Mouse (Mus musculus) layer of hippocampus, adult 9-11 months (tissue): ENCODE results near the gene Mturn.

Source experiments
- DNase-seq: peaks from one replicate; pipeline ENCODE4 v3.0.0; 2022

The Mturn gene

DNA sequence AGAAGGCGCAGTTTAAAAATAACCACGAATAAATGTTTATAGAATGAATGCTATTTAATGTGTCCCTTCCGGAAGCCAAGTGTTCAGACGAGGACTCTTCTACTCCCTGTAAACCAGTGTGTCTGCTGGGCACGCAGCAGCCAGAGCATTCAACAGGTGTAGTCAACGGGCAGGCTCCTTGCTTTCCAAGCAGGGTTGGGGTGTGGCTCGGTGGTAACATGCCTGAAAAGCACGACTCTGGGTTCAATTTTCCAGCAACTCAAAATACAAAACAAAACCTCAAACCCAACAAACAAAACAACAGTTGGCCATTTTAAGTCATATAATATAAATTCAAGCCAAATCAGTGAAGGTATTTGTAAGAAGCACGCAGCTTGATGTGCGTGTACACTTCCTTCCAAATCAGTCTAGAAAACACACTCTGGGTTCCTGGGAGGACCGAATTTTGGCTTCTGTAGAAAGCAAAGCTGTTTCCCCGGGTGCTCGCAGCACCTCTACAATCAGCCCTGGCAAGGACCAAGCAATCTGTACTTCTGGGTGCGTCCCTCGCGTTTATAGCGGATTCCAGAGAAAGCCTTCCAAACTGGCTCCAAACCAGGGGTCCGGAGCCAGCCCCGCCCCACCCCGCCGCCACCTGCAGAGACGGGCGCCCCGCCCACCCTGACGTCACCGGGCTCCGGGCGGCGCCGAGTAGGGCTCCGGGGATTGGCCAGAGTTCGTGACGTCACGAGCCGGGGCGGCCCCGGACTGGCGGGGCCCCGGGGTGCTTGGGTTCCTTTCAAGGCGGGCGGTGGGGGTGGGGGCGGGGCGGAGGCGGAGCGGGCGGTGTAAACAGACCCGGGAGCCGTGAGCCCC is at the start of gene Mturn:
Gene Mturn, plus strand, starts transcription at position 734 of the 855 bp plus-strand sequence.
- DNase-seq: peak; percentile 98

DNA sequence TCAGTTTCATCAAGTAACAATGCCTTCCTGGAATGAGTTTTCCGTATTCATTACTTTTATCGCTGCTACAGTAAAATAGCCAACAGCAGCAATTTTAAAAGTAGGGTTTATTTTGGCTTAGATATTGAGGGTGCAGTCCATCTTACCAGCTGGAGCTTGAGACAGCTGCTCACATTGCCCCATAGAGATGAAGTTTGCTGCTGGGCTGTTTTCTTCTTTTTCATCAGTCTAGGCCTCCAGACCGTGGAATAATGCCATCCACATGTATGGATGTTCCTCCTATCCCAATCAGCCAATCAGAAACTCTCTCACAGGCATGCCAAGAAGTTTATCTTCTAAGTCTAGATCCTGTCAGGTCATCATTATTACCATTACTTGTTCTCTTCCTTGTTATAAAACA is 41.5 kb upstream of the Mturn start:
- DNase-seq: no peak

DNA sequence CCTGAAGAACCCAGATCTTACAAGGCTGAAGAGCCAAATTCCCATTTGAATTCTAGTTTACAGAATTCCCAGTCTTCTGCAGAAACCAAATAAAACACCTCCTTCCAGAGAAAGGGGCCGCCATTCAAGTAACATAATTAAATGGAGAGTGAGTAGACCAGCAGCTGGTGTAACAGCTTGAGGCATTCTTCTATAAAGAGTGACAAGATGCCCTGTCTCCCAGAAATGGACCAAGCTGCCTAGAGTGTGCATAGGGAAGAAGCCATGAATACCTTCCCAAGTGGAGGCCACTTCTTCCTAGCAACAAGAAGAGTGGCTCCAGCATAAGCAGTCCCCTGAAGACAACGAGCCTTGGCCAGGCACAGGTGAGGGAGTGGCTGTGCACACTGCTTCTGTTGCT is 39.5 kb upstream of the Mturn start:
- DNase-seq: peak; percentile 42

DNA sequence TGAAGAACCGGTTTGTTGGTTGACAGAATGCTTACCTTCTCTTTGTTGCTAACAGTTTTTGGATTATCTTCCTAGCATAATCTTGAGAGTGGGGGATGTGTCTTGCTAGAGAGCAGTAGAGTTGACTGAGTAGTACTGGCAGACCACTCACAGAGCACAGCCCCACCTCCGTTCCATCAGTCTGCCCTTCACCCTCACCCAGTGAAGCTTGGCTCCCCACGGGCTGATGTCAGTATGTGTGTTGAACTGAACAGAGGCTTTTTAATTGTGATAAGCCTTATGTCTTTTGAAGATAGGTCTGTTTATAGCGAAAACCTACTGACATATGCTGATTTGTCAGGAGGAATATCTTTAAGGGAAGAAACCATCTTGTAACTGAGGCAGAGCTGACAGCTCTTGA is 38.2 kb upstream of the Mturn start:
- no peak for DNase-seq

DNA sequence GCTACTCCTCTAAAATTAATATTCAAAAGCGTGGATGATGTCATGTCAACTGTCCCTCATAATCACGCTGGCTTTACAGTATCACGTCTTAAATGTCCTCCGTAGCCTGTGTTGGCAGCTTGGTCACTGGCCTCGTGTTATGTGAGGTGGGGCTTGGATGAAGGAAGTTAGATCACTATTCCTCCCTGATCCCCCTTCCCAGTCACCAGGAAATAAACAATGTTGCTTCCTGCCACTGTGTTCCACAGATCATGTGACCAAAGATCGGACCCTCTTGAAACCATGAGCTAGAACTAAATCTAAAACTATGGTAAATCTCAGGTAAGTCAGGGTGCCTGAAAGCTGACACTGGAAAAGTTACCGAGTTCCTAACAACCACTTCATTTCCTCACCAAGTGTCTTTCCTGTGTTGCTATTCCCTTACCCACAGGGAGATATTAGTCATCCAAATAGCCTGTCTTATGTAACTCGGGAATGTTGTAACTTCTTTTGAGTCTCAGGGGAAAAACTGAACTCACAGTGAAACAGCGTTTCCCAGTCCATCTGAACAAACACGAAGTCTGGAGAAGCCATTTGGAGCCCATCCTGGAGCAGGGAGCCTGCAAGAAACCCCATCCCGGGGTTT is 25.8 kb upstream of the Mturn start:
- no peak for DNase-seq

DNA sequence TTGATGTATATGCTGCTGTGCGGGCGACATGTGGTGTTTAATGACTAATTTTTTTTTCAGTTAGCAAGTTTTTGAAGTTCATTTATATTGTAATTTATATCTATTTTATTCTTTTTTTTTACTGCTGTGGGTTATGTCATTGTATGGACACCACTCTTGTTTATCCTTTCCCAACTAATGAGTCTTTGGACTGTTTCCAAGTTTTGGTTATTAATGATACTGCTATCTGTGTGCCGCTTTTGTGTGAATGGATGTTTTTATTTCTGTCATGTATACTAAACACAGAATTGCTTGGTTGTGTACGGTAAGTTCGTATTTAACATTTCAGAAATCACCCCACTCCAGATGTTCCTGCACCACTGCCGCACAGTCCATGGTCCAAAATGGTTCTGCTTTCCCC is 23.6 kb upstream of the Mturn start:
- DNase-seq: no peak

DNA sequence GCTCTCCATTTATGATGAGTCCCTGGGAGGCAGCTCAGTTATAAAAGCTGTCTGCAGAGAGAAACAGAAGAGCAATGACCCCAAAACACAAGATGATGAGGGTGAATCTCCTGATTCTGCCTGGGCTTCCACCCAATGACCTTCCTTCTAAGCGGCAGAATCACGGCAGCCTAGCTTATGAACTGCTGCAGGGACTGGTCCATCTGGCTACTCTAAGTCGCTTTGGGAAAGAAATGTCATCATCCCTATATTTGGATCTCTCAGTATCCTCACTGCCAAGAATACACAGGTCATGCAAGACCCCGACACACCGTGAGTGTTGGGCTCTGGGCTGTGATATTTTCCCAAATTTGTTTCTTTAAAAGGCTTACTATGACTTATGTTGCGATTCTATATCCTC is 11.6 kb upstream of the Mturn start:
- DNase-seq: no peak

DNA sequence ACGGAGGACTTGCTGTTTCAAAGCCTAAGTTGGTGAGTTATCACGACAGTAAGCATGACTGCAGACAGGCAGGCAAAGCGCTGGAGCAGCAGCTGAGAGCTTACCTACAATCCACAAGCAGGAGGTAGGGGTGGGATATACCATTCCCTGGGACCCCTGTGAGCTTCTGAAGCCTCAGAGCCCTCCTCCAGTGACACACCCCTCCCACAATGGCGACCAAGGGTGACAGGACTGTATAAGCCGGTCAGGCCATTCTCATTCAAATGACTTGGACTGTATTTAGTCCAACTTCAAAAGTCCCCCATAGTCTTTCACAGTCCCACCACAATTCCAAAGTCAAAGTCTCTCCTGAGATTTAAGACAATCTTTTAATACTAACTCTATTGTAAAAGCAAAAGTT is 8.5 kb upstream of the Mturn start:
- DNase-seq: no peak

DNA sequence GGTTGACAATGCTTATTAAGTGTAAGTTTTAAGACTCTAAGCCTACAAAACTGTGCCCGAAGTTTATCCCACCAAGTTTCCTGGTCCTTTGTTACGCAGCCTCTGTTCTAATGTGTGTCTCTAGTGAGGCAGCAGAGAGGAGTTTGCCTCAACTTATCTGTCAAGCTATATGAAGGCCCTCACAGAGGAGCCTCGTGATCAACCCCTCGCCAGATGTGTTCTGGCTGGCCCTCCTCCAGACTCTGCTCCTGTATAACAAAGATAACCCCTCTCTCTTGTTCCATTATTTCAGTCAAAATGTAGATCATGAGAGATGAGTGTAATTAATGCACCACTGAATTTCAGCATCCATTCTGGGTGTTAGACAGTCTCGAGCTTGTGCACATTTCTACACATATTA is 1.7 kb upstream of the Mturn start:
- no peak for DNase-seq

DNA sequence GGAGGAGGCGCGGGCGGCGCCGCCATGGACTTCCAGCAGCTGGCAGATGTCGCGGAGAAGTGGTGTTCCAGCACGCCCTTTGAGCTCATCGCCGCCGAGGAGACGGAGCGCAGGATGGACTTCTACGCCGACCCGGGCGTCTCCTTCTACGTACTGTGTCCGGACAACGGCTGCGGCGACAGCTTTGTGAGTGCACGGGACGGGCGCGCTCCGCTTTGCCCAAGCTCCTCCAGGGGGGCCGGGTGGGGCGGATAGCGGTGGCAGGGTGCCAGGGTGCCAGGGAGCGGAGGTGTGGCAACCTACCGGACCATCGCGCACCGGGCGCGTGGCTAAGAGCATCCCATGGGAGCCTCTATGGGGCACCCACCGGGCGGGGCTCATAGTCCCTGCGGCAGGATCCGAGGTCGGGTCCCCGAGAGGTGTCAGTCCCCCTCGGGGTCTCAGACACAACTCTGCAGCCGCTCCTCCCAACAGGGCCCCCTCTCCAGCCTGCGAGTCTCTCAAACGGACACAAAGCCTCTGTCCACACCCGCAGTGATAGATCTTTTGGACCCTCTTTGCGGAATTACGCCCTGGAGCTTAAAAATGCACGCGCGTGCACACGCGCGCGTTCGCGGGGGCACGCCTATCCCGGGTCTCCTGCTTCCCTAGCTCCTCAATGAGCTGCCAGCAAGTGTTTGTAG is 463 bp downstream of the Mturn start:
- no peak for DNase-seq

DNA sequence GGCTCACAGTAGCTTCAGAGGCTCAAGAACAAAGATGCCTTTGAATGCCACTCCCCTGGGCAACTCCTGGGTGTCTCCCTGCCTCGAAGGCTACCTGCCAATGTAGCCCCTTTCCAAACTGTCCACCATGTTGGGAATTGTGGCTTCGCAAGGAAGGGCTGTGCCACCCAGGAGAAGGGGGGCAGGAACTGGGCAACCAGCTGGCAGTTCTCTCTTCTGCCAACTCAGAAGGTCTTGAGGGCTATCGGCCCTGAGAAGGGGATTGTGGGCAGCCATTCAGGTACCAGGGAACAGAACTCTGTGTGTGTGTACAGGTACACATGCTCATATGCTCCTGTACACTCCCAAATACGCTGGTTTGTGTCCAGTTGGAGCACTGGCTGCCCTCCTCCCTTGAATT is 2.7 kb downstream of the Mturn start:
- no peak for DNase-seq

DNA sequence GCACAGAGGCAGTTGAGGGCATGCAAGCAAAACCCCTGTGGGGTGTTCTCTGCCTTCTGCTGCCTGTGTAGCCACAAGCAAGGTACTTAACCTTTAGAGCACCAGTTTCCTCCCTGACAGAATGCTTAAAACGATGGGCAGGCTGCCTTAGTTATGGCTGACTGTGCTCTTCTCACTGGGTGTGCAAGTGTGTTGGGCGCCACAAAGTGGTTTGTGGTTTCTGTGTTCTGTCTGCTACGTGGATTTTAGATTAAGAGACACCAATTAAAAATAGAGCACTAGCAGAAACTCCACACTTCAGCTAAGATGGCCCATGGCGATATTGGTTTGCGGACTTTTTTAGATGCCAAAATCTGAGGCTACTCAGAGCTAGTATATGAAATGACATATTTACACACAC is 3.7 kb downstream of the Mturn start:
- no peak for DNase-seq

DNA sequence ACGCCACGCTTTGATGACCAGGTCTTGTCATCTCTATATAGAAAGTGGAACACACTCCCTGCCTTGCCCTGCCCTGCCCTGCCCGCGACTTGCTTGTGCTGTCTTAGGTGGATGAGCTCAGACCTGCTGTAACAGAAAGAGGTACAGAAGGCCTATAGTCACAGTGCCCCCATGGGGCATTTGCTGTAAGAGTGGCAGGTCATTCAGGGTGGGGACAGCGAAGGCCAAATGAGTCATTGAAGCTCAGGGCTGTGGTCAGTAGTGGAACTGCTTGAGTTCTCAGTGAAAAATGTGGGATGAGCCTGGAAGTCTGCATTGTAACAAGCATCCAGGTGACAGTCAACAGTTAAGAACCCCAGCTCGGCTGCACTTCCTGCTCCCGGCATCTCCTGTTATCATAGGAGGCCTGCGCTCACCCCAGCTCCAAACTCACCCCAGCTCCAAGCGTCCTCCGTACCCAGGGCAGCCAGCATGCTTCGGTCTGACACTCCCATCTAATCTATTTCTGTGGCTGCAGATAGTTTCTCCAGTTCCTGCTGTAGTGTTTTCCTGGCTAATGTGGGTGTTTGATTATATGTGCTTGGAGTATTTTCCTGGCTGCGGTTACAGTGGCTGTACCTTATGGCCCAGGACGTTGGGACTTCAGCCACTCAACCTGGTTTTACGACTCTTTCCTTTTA is 4.4 kb downstream of the Mturn start:
- DNase-seq: no peak

DNA sequence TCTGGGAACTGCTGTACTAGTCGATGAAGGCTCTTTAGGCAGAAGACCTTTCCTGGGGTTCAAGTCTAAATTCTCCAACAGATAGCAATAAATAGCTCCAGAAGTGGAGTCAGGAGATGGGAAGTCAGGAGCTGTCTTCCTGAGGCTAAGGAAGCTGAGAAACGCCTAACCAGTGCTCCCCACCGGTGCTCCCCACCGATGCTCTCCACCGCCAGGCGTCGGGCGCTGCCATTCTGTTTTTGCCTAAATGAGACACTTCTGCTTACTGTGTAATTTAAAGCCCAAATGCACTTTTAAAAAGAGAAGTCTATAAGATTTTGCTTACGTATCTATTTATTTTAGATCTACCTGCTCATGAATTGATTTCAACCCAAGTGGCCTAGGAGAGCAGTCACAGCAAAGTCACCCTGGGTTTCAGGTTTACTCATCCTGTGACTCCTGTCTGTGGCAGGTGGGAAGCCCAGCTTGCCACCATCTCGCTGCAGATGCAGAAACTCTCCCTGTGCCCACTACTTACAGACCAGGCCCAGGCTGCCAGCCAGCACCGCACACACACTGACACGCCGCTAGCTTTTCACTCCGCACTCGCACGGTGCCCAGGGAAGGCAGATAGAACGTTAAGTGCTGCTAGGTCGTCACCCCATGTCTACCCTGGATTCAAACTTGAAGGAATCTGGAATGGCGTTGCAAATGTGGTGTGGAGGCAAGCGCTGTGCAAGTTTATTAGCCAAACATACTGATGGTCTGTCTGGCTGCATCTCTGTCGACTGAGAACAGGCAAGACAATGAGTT is 5.7 kb downstream of the Mturn start:
- DNase-seq: no peak

DNA sequence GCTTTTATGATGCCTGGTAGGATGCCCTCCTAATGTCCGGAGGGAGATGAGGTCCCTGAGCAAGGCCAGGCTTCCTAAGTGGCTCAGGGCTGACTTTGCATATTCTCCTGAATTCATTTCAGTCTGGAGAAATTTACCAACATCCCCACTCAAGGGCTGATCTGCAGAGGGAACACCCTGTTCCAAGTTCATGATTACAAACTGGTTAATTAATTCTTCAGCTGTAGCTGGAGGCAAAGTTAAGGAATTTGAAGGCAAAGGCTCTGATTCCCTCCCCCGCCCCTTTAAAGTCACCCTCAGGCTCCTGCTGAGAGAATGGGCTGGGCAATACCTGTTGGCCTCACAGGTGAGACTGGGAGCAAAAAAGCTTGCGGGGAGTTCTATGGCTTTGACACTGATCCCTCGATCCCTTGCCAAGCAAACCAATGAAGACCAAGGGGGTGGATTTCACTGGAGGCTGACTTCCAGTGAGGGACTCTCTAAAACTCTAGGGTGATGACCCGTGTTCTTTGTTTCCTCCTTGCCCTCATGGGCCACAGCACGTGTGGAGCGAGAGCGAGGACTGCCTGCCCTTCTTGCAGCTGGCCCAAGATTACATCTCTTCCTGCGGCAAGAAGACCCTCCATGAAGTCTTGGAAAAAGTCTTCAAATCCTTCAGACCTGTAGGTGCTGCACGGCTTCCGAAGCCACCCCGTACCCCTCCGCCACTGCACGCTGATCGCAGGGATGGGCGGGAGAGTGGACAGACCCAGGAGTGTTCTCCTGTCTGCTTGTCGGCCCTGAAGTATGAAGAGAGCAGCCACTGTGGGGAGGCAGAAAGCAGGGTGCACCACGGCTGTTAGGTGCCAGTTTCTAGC is 7.3 kb downstream of the Mturn start:
- no peak for DNase-seq

DNA sequence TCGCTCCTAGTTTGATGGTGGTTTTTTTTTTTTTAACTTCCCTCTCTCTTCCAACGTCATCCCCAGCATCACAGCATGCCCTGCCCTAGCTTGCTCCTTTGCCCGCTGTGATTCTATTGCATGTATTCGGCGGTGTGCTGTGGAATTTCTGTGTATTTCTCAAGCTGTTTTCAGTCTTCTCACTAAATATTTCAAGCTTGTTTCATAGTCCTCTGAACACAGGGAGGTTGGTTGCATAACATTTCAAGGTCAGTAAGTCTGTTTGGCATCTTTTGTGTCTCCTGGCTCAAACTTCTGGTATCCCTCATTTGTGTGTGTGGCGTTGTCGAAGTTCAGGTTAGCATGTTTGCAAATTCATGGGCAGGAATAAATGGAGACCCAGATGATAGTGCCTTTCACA is 8.3 kb downstream of the Mturn start:
- DNase-seq: no peak

DNA sequence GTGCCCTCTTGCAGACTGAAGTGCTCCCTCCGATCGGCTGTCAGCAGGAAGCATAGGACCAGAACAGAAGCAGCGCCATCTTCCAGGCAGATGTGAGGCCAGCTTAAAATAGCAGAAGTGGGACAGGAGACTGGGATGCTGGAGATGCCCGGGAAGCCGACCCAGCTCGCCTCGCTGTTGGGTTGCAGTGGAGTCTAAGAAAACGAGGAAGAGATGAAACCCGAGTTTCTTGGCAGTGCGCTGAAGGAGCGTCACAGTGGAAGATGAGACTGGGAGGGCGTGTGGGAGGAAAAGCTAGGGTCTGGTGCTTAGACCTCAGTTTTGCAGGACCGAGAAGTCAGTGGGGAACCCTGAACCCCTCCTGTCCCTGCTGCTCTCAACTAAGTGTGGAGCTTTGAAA is 9.4 kb downstream of the Mturn start:
- DNase-seq: no peak

DNA sequence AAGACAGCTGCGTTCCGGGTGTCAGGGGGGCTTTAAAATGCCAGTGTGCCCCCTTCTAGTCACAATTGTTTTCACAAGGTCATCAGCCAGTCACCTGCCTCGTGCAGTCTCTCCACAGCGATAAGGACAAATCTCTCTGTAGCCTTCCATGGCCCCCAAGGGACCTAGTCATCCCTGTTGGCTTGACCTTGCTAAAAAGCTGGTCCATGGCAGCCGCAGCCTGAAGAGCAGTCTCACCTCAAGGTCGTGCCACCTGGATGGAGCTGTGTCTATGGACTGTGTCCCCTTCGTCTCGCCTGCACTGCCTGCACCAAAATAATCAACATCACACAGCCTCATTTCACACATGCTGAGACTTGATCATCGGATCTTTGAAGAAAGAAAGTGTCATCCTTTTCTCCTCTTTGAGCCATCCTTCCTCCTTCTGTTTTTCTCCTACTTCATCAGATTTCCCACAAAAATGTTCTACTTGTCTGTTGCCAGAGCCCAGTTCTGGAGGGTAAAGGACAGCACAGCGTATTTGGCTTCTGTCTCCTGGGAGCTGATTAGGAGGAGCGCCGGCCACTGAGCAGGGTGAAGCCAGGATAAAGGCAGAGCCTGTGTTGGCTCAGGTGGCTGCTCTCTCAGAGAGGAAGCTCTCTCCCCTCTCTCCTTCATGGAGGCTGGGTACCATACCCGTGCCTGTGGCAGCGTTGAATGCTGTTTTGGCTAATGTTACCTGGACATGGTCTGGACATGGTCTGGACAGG is 10.1 kb downstream of the Mturn start:
- no peak for DNase-seq

DNA sequence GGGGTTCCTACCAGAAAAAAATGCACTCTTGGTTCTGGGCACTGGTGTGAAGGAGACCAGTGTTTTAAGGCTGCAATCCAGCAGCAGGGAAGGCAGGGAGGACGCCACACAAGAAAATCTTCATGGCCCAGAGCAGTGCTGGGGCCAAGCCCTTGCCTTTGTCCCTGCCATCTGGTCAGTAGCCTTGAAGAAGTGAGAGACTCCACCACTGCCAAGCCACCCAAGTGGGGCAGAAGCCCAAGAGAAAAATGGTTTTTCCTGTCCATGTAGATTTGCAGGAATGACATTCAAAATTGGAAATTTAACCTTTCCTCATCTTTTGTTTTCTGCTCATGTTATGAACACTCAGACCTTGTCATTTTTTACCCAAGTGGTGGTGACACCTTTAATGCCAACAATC is 10.8 kb downstream of the Mturn start:
- DNase-seq: no peak

DNA sequence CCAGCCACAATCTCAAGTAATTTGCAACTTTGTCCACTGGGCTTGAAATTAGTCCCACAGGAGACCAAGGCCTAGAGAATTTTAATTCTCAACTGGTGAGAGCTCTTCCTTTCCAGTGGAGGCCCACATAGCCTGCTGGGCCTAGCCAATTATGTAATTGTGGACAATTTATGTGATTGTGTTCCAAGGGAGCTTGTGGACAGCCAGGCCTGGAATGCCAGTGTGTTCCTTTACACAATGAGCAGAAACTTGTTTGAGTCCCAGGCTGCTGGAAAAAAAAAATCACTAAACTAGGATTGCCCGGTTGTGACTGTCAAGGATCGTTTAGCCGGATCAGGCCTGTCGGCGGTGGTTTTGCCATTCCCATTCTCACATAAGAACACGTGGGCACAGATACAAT is 11.9 kb downstream of the Mturn start:
- DNase-seq: no peak
